Mouse (Mus musculus) testis, adult 2 months (tissue): Measurements from ENCODE around the gene Eid3. TPM values are rescaled to one million over a fixed set of nuclear protein-coding genes. Genes with fewer than 3 reads are reported as not detected.

Experiments used
- H3K27ac ChIP-seq: fragments of 200-500 bp; 2 replicates; pipeline ENCODE4 v1.5.1; 2012; ENCODE audit warnings: low read depth, low read length; ENCODE audit not compliant: control insufficient read depth, insufficient read depth
- H3K27me3 ChIP-seq: fragments of 200-500 bp; 2 replicates; pipeline ENCODE4 v1.6.1; 2012; ENCODE audit warnings: mild to moderate bottlenecking, low read length, moderate library complexity; ENCODE audit not compliant: control insufficient read depth, insufficient read depth
- H3K36me3 ChIP-seq: fragments of 200-500 bp; 2 replicates; pipeline ENCODE4 v1.6.1; 2012; ENCODE audit warnings: mild to moderate bottlenecking, low read length; ENCODE audit not compliant: control insufficient read depth, insufficient read depth
- H3K4me1 ChIP-seq: fragments of 200-500 bp; 2 replicates; pipeline ENCODE4 v1.6.1; 2012; ENCODE audit warnings: low read length; ENCODE audit not compliant: control insufficient read depth, insufficient read depth
- H3K4me3 ChIP-seq: fragments of 200-500 bp; 2 replicates; pipeline ENCODE4 v1.5.1; 2012; ENCODE audit warnings: low read depth, mild to moderate bottlenecking, low read length, moderate library complexity, mixed read lengths; ENCODE audit not compliant: control insufficient read depth
- CTCF ChIP-seq: fragments of 200-500 bp; IDR thresholded peaks from 2 replicates; pipeline ENCODE4 v1.5.1; 2012; ENCODE audit warnings: low read depth, mild to moderate bottlenecking, inconsistent platforms, low read length, moderate library complexity; ENCODE audit not compliant: control insufficient read depth, insufficient read depth, insufficient replicate concordance
- POLR2A ChIP-seq: fragments of 200-500 bp; IDR thresholded peaks from 2 replicates; pipeline ENCODE4 v1.6.1; 2012; ENCODE audit warnings: low read depth, mild to moderate bottlenecking, inconsistent platforms, low read length, moderate library complexity; ENCODE audit not compliant: control insufficient read depth
- polyA plus RNA-seq: library from polyadenylated mRNA; depleted of rRNA; stranded (reverse); fragments of >200 nt; gene quantifications from 2 replicates; pipeline ENCODE4 v1.2.3, GENCODE M21; 2012; rRNA removed

The Eid3 gene
- polyA plus RNA-seq, 1 experiment: 281 TPM

GRCm38 (mm10) chr10:82913772-82914171 is 47.3 kb downstream of the Eid3 start:
- TF ChIP-seq POLR2A (no peak), CTCF (no peak)
- no peaks in the 10 kb centered on the region for H3K36me3 ChIP-seq
- no peak overlapping the region for H3K27ac ChIP-seq
- H3K4me1 ChIP-seq: peaks cover 2% of the 10 kb centered on the region; the same call in 1 of the 2 replicates
- no peak overlapping the region for H3K4me3 ChIP-seq
- H3K27me3 ChIP-seq: no peaks in the 10 kb centered on the region

Other genes starting within 250 kb of the Eid3 start
- 9.6 and 10.5 TPM in 2 replicates for gene 1190007I07Rik, start 243.4 kb upstream of the Eid3 start, polyA plus RNA-seq
- 6.2 TPM in 2 replicates for gene Tdg, start 236.8 kb upstream of the Eid3 start, polyA plus RNA-seq
- gene Glt8d2, start 176.0 kb upstream of the Eid3 start, polyA plus RNA-seq: 7.2 and 10.9 TPM in 2 replicates
- 62.7 and 72.3 TPM in 2 replicates for gene Hcfc2, start 170.5 kb upstream of the Eid3 start, polyA plus RNA-seq
- 4.4 and 4.7 TPM in 2 replicates for gene Nfyb, start 102.5 kb upstream of the Eid3 start, polyA plus RNA-seq
- 13.2 and 13.6 TPM in 2 replicates for gene Txnrd1, start 32.7 kb upstream of the Eid3 start, polyA plus RNA-seq
- gene Chst11, start 118.9 kb downstream of the Eid3 start, polyA plus RNA-seq: 0.67 and 1.1 TPM in 2 replicates